Mouse (Mus musculus): ENCODE measurements around the gene Rfx2. TPM values are rescaled to one million over a fixed set of nuclear protein-coding genes. Genes with fewer than 3 reads are reported as not detected.

The Rfx2 gene
- 12.4 and 12.6 TPM in 2 replicates for polyA plus RNA-seq (2015; fragmentation: Nextera tagmentation; extraction: Ambion mirVana)

DNA sequence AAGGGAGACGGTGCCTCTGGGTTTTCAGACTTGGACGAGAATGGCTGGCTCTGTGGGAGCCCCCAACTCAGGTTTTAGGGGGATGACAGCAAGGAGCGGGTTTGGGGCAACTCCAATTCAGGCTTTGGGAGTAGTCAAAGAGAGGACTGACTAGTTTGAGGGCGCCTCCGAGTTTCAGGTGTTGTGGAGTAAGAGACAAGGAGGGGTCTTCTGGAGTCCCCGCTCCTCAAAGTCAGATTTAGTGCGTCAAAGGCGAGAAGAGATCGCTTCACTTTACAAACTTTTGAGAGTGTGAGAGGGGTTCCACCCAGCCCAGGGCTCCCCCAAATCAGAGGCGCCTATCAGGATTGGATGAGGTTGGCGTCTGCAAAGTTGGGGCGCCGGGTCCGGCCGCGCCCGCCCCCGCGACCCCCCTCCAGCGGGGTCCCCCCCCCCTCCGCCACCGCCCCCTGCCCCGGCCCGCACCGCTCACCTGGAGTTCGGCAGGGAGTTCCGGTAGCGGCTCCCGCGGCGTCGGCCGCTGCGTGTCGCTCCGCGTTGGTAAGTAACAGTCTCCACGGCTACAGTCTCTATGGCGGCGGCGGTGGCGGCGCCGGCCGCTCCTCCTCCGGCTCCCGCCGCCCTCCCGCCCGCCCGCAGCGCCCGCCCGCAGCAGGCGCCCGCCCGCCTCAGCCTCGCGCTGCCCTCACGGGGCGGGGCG, at the start of gene Rfx2:
Rfx2 (minus strand) TSS at position 603 of the 700 bp plus-strand sequence.
- ATAC-seq (ENCODE audit: low read depth) = peak; percentile 1; the same call in 1 of the 2 replicates

DNA sequence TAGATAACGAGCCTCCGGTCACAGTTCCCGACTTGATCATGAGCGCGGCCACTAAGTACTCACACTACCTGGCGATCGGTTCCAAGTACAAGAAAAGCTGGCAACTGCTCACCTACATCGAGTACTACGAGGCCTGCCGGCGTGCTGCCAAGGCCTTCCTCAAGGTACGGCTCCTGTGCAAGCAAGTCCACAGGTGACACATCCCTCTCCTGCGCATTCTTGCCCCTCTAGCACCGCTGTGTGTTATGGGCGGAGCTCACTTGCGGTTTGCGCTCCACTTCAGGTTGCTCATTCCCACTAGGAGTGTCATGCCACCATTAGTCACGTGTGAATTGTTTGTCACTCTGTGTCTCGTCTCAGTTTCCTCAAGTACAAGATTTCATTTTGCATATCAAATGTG, 46.6 kb upstream of the Rfx2 start:
- Histone ChIP-seq H3K9ac (ENCODE audit: low read depth, low read length) (no peak overlapping the region), H3K9me3 (replicated peaks; ENCODE audit: control insufficient read depth, low read length) (no peaks in the 10 kb centered on the region), H3K4me2 (ENCODE audit: low read depth, low read length) (no peak overlapping the region), H3K36me3 (ENCODE audit: control insufficient read depth, insufficient read depth) (no peaks in the 10 kb centered on the region), H3K27ac (ENCODE audit: low read length) (no peak overlapping the region), H3K27me3 (ENCODE audit: control insufficient read depth, insufficient read depth, low read depth, low read length) (no peaks in the 10 kb centered on the region), H3K4me1 (ENCODE audit: control insufficient read depth, low read depth, low read length) (no peaks in the 10 kb centered on the region), H3K4me3 (ENCODE audit: low read depth, low read length) (no peak overlapping the region)
- WGBS (ENCODE audit: insufficient replicate concordance) = 83% methylated on average over 19 of the region's 19 CpGs
- no peak for ATAC-seq (ENCODE audit: low read depth)

More for the DNA sequence above, at the start of gene Rfx2:
- Histone ChIP-seq H3K4me2 (ENCODE audit: low read depth, low read length) (peak within 1 kb of the TSS; percentile 89), H3K36me3 (ENCODE audit: control insufficient read depth, insufficient read depth) (no peaks in the 10 kb centered on the region), H3K9ac (ENCODE audit: low read depth, low read length) (peak within 1 kb of the TSS; percentile 92), H3K4me3 (ENCODE audit: low read depth, low read length) (peak within 1 kb of the TSS; percentile 95), H3K27ac (ENCODE audit: low read length) (peak within 1 kb of the TSS; percentile 87), H3K9me3 (replicated peaks; ENCODE audit: control insufficient read depth, low read length) (no peaks in the 10 kb centered on the region), H3K4me1 (ENCODE audit: control insufficient read depth, low read depth, low read length) (peaks cover 44% of the 10 kb centered on the region), H3K27me3 (ENCODE audit: control insufficient read depth, insufficient read depth, low read depth, low read length) (no peaks in the 10 kb centered on the region; the same call in 1 of the 2 replicates)
- under 1% methylated on average over 37 of the region's 62 CpGs for WGBS (ENCODE audit: insufficient replicate concordance)

DNA sequence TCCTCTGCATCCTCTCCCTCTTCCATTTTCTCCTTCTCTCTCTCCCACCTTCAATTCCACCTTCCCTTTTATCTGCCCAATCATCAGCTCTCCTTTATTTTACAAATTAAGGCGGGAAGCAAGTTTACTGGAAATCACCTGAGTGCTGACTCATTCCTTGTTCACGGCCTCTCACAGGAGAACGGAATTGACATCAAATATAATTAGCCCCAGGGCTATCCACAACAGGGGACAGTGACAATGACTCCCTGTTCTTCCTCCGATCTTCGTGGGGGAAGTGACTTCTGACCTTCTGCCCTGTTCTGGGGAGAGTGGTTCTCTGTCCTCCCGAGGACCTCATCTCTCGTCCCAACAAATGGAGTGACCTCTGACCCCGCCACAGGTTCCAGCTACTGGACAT, 46.2 kb upstream of the Rfx2 start:
- Histone ChIP-seq H3K4me2 (ENCODE audit: low read depth, low read length) (no peak overlapping the region), H3K27me3 (ENCODE audit: control insufficient read depth, insufficient read depth, low read depth, low read length) (no peaks in the 10 kb centered on the region), H3K9me3 (replicated peaks; ENCODE audit: control insufficient read depth, low read length) (no peaks in the 10 kb centered on the region), H3K9ac (ENCODE audit: low read depth, low read length) (no peak overlapping the region), H3K36me3 (ENCODE audit: control insufficient read depth, insufficient read depth) (no peaks in the 10 kb centered on the region), H3K4me3 (ENCODE audit: low read depth, low read length) (no peak overlapping the region), H3K4me1 (ENCODE audit: control insufficient read depth, low read depth, low read length) (no peaks in the 10 kb centered on the region), H3K27ac (ENCODE audit: low read length) (no peak overlapping the region)
- 52% methylated on average over 8 of the region's 8 CpGs for WGBS (ENCODE audit: insufficient replicate concordance)
- ATAC-seq (ENCODE audit: low read depth) = no peak

DNA sequence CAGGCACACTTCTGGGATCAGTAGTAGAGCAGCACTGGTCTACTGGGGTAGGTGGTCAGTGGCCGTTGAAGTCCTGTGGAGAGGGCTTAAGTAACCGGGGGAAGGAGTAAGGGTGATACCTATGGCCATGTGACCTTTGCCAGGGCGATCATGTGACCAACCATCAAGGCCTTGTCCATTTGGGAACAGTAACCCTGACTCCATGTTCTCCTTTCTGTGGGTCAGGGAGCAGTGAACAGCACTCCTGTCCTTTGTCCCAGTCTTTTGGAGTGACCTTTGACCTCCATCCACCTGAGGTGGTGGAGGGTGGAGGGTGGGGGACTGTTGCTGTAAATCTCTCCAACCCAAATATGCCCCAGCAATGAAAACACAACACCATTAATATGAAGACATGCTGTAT, 45.7 kb upstream of the Rfx2 start:
- WGBS (ENCODE audit: insufficient replicate concordance) = 67% methylated on average over 3 of the region's 3 CpGs
- no peak for ATAC-seq (ENCODE audit: low read depth)
- H3K27ac ChIP-seq (ENCODE audit: low read length) = no peak overlapping the region
- H3K9ac ChIP-seq (ENCODE audit: low read depth, low read length) = no peak overlapping the region
- no peak overlapping the region for H3K4me2 ChIP-seq (ENCODE audit: low read depth, low read length)
- H3K27me3 ChIP-seq (ENCODE audit: control insufficient read depth, insufficient read depth, low read depth, low read length) = no peaks in the 10 kb centered on the region
- H3K4me3 ChIP-seq (ENCODE audit: low read depth, low read length) = no peak overlapping the region
- no peaks in the 10 kb centered on the region for H3K9me3 ChIP-seq (replicated peaks; ENCODE audit: control insufficient read depth, low read length)
- no peaks in the 10 kb centered on the region for H3K4me1 ChIP-seq (ENCODE audit: control insufficient read depth, low read depth, low read length)
- H3K36me3 ChIP-seq (ENCODE audit: control insufficient read depth, insufficient read depth) = no peaks in the 10 kb centered on the region

DNA sequence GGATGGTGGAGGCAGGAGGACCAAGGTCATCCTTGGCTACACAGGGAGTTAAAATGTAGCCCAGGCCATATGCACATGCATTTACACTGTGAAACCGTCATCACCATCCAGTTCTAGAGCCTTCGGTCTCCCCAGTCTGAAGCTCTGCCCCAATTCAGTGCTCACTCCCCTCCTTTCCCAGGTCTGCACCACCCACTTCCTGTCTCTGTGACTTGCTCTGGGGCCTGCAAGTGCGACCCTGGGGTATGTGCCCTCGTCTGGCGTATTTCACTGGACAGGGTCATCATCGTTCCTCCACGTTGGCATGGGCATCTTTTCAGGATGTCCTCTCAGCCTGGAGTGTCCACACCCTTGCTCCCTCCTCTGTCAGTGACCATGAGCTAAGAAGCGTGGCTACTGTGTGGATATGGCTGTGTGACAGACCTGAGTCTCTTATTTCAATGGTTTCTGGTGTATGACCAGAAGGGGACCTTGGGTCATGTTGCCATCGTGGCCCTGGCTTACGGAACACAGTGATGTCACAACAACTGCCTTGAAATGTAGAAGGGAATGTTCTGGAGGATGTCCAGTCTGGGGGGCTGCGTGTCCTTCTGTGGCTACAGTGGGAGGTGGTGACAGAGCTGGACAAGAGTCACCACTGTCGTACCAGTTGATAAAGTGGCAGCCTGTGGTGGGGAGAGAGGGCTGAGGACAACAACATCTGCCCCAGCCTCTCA, 44.3 kb upstream of the Rfx2 start, which contains the start of gene 1700061G19Rik:
1700061G19Rik (plus strand) TSS at position 542 of the 716 bp plus-strand sequence.
- ATAC-seq (ENCODE audit: low read depth) = no peak

DNA sequence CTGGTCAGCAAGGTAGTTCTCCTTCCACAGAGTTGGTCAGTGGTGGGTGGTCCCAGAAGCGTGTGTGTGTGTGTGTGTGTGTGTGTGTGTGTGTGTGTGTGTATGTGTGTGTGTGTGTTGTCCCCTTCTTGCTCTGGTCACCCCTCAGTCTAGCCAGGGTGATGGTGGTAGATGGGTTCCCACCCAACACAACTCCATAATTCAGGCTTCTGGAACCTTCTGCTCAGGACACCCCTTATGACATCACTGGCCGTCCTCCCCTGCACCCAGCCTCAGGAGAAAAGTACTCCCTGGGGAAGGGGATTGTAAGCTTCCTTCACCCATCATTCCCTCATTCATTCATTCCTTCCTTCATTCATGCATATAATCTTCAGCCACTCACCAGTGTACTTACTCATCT, 43.4 kb upstream of the Rfx2 start, which contains the start of gene Acsbg2:
Acsbg2 (minus strand) TSS at position 211 of the 400 bp plus-strand sequence.
- Histone ChIP-seq H3K9me3 (replicated peaks; ENCODE audit: control insufficient read depth, low read length) (no peaks in the 10 kb centered on the region), H3K4me1 (ENCODE audit: control insufficient read depth, low read depth, low read length) (no peaks in the 10 kb centered on the region), H3K36me3 (ENCODE audit: control insufficient read depth, insufficient read depth) (no peaks in the 10 kb centered on the region), H3K27me3 (ENCODE audit: control insufficient read depth, insufficient read depth, low read depth, low read length) (no peaks in the 10 kb centered on the region), H3K4me2 (ENCODE audit: low read depth, low read length) (no peak within 1 kb of the TSS), H3K27ac (ENCODE audit: low read length) (no peak within 1 kb of the TSS), H3K9ac (ENCODE audit: low read depth, low read length) (no peak within 1 kb of the TSS), H3K4me3 (ENCODE audit: low read depth, low read length) (no peak within 1 kb of the TSS)
- ATAC-seq (ENCODE audit: low read depth) = no peak
- 75% methylated on average over 2 of the region's 2 CpGs for WGBS (ENCODE audit: insufficient replicate concordance)

More for the DNA sequence above, 44.3 kb upstream of the Rfx2 start, which contains the start of gene 1700061G19Rik:
- no peak within 1 kb of the TSS for H3K4me2 ChIP-seq (ENCODE audit: low read depth, low read length)
- no peaks in the 10 kb centered on the region for H3K27me3 ChIP-seq (ENCODE audit: control insufficient read depth, insufficient read depth, low read depth, low read length)
- no peak within 1 kb of the TSS for H3K27ac ChIP-seq (ENCODE audit: low read length)
- 64% methylated on average over 12 of the region's 12 CpGs for WGBS (ENCODE audit: insufficient replicate concordance)
- H3K9me3 ChIP-seq (replicated peaks; ENCODE audit: control insufficient read depth, low read length) = no peaks in the 10 kb centered on the region
- H3K4me1 ChIP-seq (ENCODE audit: control insufficient read depth, low read depth, low read length) = no peaks in the 10 kb centered on the region
- H3K36me3 ChIP-seq (ENCODE audit: control insufficient read depth, insufficient read depth) = no peaks in the 10 kb centered on the region
- H3K9ac ChIP-seq (ENCODE audit: low read depth, low read length) = no peak within 1 kb of the TSS
- H3K4me3 ChIP-seq (ENCODE audit: low read depth, low read length) = no peak within 1 kb of the TSS

DNA sequence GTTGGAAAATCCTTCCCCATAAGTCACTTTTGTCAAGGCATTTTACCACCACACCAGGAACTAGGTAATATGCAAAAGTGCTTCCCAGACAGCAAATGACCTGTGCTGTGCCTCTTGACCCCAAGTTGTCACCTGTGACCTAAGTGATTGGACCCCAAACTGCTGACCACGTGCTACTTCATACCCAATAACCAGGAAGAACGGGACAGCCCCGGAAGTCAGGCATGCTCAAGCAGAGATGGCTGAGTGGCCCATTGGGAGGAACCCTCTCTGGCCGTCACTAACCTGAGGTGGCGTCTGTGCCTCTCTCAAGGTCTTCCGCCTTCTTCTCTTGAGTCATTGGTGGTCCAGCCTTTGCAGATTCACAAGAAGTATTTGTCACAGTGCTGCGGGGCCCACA, 41.7 kb upstream of the Rfx2 start:
- WGBS (ENCODE audit: insufficient replicate concordance) = 51% methylated on average over 7 of the region's 7 CpGs

DNA sequence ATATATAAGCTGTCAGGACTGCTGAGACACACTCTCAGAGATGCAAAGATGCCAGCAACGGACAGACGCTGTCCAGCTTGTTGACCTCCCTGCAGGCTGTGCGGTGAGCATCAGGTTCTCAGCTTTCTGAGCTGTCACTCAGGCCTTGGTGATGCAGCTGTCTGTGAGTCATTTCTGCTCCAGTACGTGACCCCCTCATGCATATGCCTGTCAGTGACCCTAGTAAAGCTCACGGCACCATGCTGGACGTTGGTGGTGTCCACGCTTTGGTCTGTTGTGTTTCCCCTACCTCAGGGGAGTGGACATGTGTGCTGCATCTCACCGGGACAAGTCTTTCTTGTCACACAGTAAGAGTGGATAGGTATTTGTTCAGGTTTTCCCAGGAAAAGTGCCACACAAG, 41.0 kb upstream of the Rfx2 start:
- Histone ChIP-seq H3K4me1 (ENCODE audit: control insufficient read depth, low read depth, low read length) (no peaks in the 10 kb centered on the region), H3K27ac (ENCODE audit: low read length) (no peak overlapping the region), H3K4me3 (ENCODE audit: low read depth, low read length) (no peak overlapping the region), H3K27me3 (ENCODE audit: control insufficient read depth, insufficient read depth, low read depth, low read length) (no peaks in the 10 kb centered on the region), H3K9ac (ENCODE audit: low read depth, low read length) (no peak overlapping the region), H3K4me2 (ENCODE audit: low read depth, low read length) (no peak overlapping the region), H3K36me3 (ENCODE audit: control insufficient read depth, insufficient read depth) (no peaks in the 10 kb centered on the region), H3K9me3 (replicated peaks; ENCODE audit: control insufficient read depth, low read length) (no peaks in the 10 kb centered on the region)
- ATAC-seq (ENCODE audit: low read depth) = no peak
- WGBS (ENCODE audit: insufficient replicate concordance) = 67% methylated on average over 8 of the region's 8 CpGs

More for the DNA sequence above, 41.7 kb upstream of the Rfx2 start:
- no peak overlapping the region for H3K4me3 ChIP-seq (ENCODE audit: low read depth, low read length)
- no peak overlapping the region for H3K9ac ChIP-seq (ENCODE audit: low read depth, low read length)
- ATAC-seq (ENCODE audit: low read depth) = no peak
- H3K27ac ChIP-seq (ENCODE audit: low read length) = no peak overlapping the region
- no peak overlapping the region for H3K4me2 ChIP-seq (ENCODE audit: low read depth, low read length)
- H3K9me3 ChIP-seq (replicated peaks; ENCODE audit: control insufficient read depth, low read length) = no peaks in the 10 kb centered on the region
- H3K27me3 ChIP-seq (ENCODE audit: control insufficient read depth, insufficient read depth, low read depth, low read length) = no peaks in the 10 kb centered on the region
- no peaks in the 10 kb centered on the region for H3K36me3 ChIP-seq (ENCODE audit: control insufficient read depth, insufficient read depth)
- H3K4me1 ChIP-seq (ENCODE audit: control insufficient read depth, low read depth, low read length) = no peaks in the 10 kb centered on the region
